Mouse (Mus musculus) erythroblast, embryonic 14.5 days (primary cell): ENCODE measurements around the gene Sdr39u1.

Source experiments
- GATA1 ChIP-seq: IDR thresholded peaks from 2 replicates; pipeline ENCODE4 v1.6.1; 2012; ENCODE audit warnings: low read length, inconsistent platforms, mixed read lengths
- TAL1 ChIP-seq: IDR thresholded peaks from 3 replicates; pipeline ENCODE4 v1.6.1; 2012; ENCODE audit warnings: low read length, inconsistent platforms, mixed read lengths

DNA sequence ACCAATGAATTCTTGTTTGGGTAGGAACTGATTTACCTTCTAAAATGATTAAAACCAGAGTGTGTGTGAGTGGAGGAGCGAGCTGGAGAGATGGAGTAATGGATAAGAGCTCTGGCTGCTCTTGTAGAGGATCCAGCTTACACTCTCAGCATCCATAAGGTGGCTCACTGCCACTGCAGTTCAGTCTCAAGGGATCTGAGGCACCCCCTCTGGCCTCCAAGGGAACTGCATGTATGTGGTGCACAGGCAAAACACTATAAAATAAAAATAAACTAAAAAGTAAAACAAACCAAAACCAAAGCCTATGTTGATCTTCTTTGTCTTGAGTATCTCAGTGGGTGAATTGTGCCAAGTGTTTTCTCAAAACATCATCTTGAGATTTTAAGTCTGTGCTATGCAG, 20.5 kb downstream of the Sdr39u1 start:
- no peak for TF ChIP-seq GATA1
- no peak for TF ChIP-seq TAL1
